Mouse (Mus musculus) adipocyte (in vitro differentiated cells): Measurements from ENCODE around the gene Pbx3.

ENCODE experiments used
- DNase-seq: peaks from one replicate; pipeline ENCODE4 v3.0.0-alpha.2; 2016; ENCODE audit warnings: low spot score

Pbx3 gene

DNA sequence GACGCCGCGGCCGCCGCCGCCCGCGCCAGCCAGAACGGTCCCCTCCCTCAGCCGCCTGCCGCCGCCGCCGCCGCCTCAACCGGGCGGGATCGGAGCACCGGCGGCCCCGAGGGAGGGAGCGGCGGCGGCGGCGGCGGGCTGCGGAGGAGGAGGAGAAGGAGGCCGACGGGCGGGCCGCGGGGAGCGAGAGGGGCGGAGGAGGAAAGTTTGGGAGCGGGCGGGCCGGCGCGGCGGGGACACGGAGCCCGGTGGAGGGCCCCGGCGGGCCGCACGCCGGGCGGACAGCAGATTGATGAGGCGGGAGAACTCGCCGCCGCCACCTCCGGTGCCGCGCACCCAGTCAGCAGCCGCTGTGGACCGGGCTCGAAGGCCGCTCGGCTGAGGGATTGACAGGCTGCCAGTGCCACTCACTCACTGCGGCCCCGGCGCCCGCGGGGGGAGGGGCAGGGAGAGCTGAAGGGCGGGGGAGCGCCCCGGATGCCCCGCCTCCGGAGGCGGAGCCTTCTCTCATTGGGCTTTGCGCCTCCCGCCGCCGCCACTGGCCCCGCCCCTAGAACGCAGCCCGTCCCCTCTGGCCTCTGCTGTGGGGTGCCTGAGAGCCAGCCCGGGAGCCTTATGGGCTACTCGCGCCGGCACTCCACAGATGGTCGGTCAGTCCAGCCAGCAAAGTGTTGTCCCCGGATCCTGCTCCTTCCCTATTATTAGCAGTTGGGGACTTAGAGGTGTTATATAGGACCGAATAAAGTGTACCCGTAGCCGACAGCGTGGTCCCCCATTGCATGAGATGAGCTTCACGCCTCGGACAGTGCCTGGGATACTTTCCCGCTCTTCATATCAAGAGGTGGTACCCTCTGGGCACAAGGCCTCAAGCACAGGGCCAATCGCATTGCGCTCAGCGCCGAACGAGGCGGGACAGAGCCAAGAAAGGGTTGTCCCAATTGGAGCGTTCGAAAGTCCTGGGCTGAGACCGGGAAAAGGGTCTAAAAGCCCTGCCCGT, at the start of gene Pbx3:
Gene Pbx3 (minus strand): TSS at position 838 of the 997 bp plus-strand sequence.
- peak; percentile 95 for DNase-seq

- DNase-seq: peak; percentile 62
Measured at GRCm38 (mm10) chr2:34420256-34420655, 47.3 kb upstream of the Pbx3 start.

DNA sequence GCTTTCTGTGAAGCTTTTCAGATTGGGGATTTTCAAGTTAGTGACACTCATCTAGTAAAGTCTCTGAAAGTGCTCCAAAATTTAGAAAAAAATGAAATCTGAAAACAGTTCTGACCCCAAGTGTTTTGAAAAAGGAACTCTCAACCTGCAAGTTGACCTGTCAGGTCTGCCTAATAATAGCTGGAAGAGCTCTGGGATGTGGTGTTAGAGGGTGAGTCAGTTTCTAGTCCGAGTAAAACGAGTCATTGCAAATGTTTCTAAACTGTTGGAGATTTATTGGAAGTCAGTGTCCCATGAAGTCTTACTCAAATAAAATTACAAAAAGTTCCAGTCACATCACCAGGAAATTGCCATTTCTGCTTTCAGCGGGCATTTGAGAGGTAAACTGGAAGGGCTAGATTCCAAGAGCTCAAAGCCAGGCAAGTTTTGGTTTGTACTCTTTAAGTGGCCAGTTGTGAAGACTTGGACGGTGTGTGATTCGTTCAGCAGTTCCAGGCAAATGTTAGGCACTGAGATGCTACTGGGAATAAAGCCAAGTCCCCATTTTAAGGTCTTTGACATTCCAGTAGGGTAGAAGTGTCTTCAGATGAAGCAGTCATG, 36.9 kb upstream of the Pbx3 start:
- peak; percentile 44 for DNase-seq

DNA sequence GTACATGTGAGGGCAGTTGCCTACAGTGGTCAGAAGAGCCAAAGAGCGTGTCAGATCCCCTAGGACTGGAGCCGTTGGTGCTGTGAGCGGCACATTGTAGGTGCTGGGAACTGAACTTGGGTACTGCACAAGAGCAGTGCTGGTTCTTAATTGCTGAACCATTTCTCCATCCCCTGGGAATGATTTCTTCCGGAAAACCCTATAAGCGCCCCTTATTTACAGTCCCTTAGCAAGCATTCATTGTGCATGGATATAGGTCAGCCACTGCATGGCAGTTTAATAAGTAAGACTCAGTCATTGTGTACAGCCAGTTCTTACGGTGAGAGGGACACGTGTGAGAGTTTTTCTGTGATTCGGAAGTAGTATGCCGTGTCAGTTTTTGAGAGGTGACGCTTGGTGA, 35.4 kb upstream of the Pbx3 start:
- DNase-seq: no peak

DNA sequence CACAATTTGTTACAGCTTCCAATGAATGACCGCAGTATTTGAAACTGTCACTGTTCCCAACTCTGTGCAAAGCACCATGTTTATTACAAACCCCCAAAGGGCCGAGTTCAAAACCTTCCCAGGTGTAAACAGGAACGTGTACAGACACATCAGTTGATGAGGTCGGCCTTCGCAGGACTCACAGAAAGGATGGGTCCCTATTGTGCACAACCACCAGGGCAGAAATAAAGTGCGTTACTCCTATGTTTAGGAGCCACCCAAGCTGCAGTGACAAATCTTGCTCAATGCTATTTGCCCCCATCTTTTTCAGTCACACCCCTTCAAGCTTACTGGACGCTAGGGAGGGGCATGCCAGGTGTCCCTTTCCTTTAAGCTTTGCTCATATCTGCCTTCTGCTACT, 34.7 kb upstream of the Pbx3 start:
- peak; percentile 21 for DNase-seq

DNA sequence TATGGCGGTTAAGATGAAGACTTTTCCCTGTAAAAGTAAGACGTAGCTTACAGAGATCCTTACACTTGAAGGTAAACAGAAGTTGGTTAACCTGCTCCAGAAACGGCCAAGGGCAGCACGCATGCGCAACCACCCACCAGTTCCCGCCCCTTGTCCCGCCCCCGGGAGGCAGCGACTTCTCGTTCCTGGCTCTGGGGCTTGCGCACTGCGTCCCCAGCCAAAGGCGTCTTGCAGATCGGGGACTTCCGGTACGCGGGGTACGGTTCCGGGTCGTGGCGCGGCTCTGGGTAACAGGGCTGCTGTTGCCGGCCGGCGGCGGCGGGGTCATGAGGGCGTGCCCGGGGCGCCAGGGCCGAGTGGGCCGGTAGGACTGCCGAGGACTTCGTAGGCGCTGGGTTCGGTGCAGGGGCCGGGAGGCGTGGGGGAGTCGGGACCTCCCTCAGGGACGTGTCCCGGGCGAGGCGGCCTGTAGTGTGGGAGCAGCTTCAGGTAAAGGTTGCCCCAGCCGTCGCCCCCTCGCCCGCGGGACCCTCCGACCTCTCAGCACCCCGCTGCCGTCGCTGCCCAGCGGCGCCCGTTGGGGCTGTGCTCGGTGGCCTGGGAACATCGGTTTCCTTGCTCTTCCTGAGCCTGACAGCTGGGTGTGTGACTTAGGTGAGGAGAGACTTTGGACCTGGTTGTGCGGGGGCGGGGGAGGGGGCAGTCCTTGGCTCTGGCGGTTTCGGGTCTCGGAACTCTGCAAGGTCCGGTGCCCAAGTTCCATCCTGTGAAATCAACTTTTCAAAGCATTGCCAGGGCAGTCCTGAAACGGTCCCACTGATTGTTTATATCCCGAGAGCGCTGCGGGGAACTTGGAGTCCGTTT, 33.9 kb upstream of the Pbx3 start, which contains the start of gene Mapkap1:
Gene Mapkap1 (plus strand): TSS at position 171 of the 864 bp plus-strand sequence.
- peak; percentile 99 for DNase-seq

DNA sequence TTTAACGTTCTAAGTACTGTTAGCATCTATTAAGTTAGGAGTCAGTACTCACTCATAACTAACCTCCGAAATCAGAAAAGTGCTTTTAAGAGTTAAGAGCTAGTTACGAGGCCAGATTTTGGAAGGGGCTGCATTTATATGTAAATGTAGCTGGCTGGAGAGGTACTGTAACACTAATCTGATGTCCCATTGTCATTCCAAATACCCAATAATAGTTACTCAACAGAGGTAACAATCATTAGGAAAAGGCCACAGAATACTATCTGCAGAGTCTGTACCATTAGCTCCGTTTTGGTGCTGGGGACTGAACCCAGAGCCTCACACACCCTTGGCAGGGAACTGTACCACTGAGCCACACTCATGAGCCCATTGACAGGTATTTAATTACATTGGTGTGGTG, 26.6 kb upstream of the Pbx3 start:
- no peak for DNase-seq

- DNase-seq: no peak
Measured at GRCm38 (mm10) chr2:34378930-34379329, 6.0 kb upstream of the Pbx3 start.

DNA sequence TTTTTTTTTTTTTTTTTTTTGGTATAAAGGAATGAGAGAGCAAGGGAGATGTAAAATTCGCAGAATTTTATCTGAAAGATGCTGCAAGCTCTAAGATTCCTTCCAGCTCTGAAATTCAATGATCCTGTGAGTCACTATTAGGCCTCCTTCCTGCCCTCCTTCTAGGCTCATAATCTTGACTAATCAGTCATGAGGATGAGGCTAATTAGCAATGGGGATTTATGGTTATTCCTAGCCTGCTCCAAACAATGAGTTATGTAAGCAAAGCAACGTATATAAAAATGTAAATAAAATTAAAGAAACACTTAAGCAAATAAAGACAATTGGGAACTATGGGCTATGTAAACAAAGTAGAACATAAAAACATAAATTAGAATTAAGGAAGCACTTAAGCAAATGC, 1.4 kb upstream of the Pbx3 start:
- DNase-seq: no peak

- DNase-seq: no peak
Measured at GRCm38 (mm10) chr2:34373886-34374285, 944 bp upstream of the Pbx3 start.

DNA sequence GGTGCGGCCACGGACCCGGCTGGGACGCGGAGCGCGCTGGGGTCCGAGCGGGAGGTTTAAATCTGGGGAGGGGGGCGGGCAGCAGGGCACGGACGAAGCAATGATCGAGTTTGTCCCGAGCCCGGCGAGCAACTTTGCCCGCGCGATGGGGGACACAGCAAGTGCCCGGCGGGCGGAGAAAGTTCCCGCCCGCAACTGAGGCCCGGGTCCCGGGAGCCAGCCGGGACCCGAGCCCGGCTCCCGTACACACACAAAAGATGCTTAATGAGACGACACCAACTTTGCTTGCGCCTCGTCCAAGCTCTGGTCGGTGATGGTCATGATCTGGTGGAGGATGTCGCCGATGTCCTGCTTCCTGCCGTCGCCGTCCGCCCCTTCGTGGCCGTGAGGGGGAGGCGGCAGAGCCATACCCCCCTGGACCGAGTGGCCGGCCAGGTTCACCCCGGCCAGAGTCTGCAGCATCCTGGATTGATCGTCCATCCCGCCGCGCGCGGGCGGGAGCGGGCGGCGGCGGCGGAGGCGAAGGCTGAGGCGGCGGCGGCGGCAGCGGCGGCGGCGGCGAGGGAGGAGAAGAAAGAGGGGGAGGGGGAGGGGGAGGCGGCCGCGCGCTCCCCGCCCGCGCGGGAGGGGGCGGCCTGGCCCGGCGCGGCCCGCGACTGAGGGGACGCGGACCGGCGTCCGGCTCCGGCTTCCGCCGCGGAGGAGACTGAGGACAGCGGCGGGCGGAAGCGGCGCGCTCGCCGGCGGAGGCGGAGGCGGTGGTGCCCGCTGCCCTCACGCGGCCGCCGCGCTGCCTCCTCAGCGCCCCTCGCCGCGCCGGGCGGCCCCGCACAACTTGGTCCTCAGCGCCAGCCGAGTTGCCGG, 1.3 kb downstream of the Pbx3 start:
- DNase-seq: peak; percentile 47

- DNase-seq: peak; percentile 47
Measured at GRCm38 (mm10) chr2:34370725-34371440, 2.1 kb downstream of the Pbx3 start.

DNA sequence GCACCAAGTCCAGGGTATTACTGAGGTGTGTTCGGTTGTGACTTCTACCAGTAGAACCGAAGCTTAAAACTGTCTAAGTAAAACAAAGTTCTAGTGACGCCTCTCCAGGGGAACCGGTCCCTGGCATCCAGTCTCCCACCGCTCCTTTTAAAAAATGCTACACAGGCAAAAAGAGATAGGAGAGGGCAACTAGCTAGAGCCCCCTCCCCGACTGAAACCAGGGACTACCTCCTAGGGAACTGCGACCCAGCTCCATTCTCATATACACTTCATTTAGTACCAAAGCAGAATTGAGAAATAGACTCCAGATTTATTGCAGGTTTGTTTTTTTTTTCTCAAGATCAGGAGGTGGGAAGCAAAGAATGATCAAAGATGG, 2.6 kb downstream of the Pbx3 start:
- no peak for DNase-seq

DNA sequence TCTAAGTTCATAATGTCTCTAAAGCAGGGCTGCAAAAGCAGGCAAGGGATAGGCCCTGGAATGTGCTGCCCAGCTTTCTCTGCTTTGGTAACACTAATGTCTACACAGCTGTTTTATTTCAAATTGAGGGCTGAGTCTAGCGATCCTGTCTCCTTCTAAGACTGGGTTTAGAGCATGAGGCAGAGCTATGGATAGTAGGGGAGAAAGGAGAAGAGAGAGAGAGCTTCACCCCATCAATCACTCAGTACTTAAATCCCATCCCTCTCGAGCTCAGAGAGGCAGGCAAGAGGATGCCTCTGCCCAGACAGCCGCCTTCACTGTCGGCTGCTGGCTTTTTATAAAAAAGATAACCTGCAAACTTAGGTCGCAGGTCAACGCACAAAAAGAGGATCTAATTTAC, 4.5 kb downstream of the Pbx3 start:
- no peak for DNase-seq

DNA sequence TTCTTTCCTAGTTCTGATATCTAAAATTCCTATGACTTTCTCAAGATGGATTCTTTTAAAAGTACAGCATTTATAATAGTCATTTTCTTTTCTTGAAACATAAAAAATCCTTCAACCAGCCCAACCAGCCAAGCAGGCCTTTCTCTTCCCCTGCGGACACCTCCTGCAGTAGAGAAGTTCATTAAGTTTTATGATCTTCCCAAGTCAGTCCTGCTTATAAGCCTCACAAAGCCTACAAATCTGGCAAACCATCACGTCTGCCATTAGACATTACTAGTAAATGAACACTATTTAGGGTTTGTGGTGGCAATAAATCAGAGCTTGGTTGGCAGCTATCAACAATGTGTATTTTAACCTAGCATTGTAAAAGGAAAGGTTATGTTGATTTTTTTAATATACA, 5.9 kb downstream of the Pbx3 start:
- DNase-seq: no peak

- DNase-seq: no peak
Measured at GRCm38 (mm10) chr2:34363678-34364077, 9.3 kb downstream of the Pbx3 start.

- no peak for DNase-seq
Measured at GRCm38 (mm10) chr2:34355801-34356211, 17.1 kb downstream of the Pbx3 start.

DNA sequence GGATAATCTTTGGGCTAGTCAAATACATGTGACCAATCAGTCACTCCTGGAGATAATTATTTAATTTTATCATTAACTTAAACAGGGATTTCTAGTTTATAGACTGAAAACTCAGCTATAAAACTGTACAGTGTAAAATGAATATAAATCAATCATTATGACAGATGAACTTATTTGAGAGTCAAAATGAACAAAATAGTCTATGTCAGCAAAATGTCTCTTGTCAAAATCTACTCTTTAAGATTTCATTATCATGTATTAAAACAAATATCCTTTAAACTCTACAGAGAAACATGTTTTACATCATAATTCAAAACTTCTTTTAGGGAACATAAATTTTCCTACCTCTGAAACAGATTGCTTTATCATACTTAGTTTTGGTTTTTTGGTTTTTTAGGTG, 20.9 kb downstream of the Pbx3 start:
- no peak for DNase-seq

DNA sequence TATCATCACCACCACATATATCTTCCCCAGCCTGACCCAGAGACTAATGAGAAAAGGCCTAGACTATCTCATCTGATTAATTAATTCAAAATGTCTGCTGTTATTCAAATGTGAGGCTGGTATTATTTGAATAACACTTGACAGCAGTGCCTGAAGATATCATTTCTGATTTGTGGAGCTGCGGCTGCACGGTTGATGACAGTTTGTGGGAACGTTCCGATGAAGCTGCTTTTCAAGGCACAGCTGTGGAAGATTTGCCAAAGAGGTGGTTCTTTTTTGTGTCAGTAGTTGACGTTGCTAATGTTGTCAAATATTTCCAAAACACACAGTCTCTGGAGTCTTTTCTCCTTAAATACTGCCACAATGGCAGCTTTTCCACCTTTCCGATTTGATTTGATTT, 25.8 kb downstream of the Pbx3 start:
- DNase-seq: no peak

- no peak for DNase-seq
Measured at GRCm38 (mm10) chr2:34298664-34299063, 74.3 kb downstream of the Pbx3 start.

GRCm38 (mm10) chr2:34298202-34298601, 74.7 kb downstream of the Pbx3 start:
- no peak for DNase-seq
